Mouse (Mus musculus) 416B (cell line): ENCODE measurements around the gene Gm9044.
"Not testable (repeated sequence)": the region's sequence is repeated elsewhere in the genome, so short reads cannot be mapped to it uniquely, and the experiment has no call there.

Source experiments
- DNase-seq: peaks from one replicate; pipeline ENCODE4 v3.0.0; 2011; ENCODE audit warnings: low read depth

The Gm9044 gene

GRCm38 (mm10) chr10:118332308-118332707 is at the start of gene Gm9044:
TSS of gene Gm9044 (minus strand) at chr10:118332408.
- not testable (repeated sequence) for DNase-seq

GRCm38 (mm10) chr10:118370443-118370842 is 38.2 kb upstream of the Gm9044 start:
- peak; percentile 84 for DNase-seq

- DNase-seq = no peak
These were observed 37.3 kb upstream of the Gm9044 start for GRCm38 (mm10) chr10:118369518-118369917.

- not testable (repeated sequence) for DNase-seq
These were observed 21.8 kb upstream of the Gm9044 start, which contains the start of gene Gm9049 for GRCm38 (mm10) chr10:118354005-118354404. TSS of gene Gm9049 (minus strand) at chr10:118354105.

GRCm38 (mm10) chr10:118348579-118348978 is 16.4 kb upstream of the Gm9044 start, which contains the start of gene Gm9048:
TSS of gene Gm9048 (minus strand) at chr10:118348679.
- DNase-seq = not testable (repeated sequence)

- not testable (repeated sequence) for DNase-seq
These were observed 10.9 kb upstream of the Gm9044 start, which contains the start of gene Gm9046 for GRCm38 (mm10) chr10:118343155-118343554. TSS of gene Gm9046 (minus strand) at chr10:118343255.

- DNase-seq = not testable (repeated sequence)
These were observed 5.5 kb upstream of the Gm9044 start, which contains the start of gene Gm9045 for GRCm38 (mm10) chr10:118337731-118338130. TSS of gene Gm9045 (minus strand) at chr10:118337831.

- not testable (repeated sequence) for DNase-seq
These were observed 5.3 kb downstream of the Gm9044 start, which contains the start of gene Gm9040 for GRCm38 (mm10) chr10:118326869-118327268. TSS of gene Gm9040 (minus strand) at chr10:118326969.

GRCm38 (mm10) chr10:118319024-118319423 is 13.2 kb downstream of the Gm9044 start:
- DNase-seq = no peak

GRCm38 (mm10) chr10:118302133-118302532 is 30.1 kb downstream of the Gm9044 start:
- not testable (repeated sequence) for DNase-seq

- DNase-seq = no peak
These were observed 37.3 kb downstream of the Gm9044 start, which contains the start of gene Iltifb for GRCm38 (mm10) chr10:118294938-118295337. TSS of gene Iltifb (minus strand) at chr10:118295038.

GRCm38 (mm10) chr10:118283016-118283415 is 49.2 kb downstream of the Gm9044 start:
- not testable (repeated sequence) for DNase-seq

GRCm38 (mm10) chr10:118282565-118282964 is 49.6 kb downstream of the Gm9044 start:
- not testable (repeated sequence) for DNase-seq
